Mouse (Mus musculus) myocyte (in vitro differentiated cells): ENCODE measurements around the gene Mtf1.

Source experiments
- CEBPB ChIP-seq: IDR thresholded peaks from 2 replicates; pipeline ENCODE4 v1.6.1; 2011; ENCODE audit warnings: mild to moderate bottlenecking, moderate library complexity; ENCODE audit not compliant: poor library complexity, insufficient read depth, severe bottlenecking
- E2F4 ChIP-seq: IDR thresholded peaks from one replicate; pipeline ENCODE4 v1.6.1; 2011; ENCODE audit warnings: mild to moderate bottlenecking, control low read depth, moderate library complexity; ENCODE audit not compliant: insufficient read depth
- MAX ChIP-seq: IDR thresholded peaks from one replicate; pipeline ENCODE4 v1.6.1; 2011; ENCODE audit warnings: low read depth, mild to moderate bottlenecking, control low read depth
- POLR2A ChIP-seq: IDR thresholded peaks from one replicate; pipeline ENCODE4 v1.6.1; 2011; ENCODE audit warnings: low read depth, mild to moderate bottlenecking, control low read depth, moderate library complexity; ENCODE audit not compliant: insufficient read length
- TCF12 ChIP-seq: IDR thresholded peaks from one replicate; pipeline ENCODE4 v1.6.1; 2011; ENCODE audit warnings: mild to moderate bottlenecking, control low read depth; ENCODE audit not compliant: poor library complexity, insufficient read depth, severe bottlenecking
- USF1 ChIP-seq: IDR thresholded peaks from one replicate; pipeline ENCODE4 v1.6.1; 2011; ENCODE audit warnings: low read depth, mild to moderate bottlenecking, control low read depth, moderate library complexity

DNA sequence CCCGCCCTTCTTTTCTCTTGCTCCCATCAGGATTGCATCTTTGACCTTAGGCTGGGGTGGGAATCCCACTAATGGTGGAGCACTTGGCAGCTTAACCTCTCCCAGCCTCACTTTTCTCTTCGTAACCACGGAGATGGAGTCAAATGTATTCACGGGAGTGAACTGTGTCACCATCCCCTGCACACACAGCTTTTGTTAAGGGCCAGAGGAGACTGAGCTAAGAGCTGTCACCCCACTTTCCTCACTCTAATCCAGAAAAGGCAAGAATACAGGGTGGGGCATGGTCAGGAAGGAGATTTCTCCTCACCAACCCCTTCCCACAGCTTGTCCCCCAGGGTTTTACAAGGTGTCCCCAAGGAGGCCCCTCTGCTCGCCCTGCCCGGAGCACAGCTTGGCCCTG lies 91.9 kb downstream of the Mtf1 start:
- TF ChIP-seq POLR2A, result no peak
- TF ChIP-seq USF1, result no peak
- no peak for TF ChIP-seq MAX
- TF ChIP-seq TCF12, result no peak
- no peak for TF ChIP-seq CEBPB
- no peak for TF ChIP-seq E2F4
